Mouse (Mus musculus) stomach, embryonic 16.5 days (tissue): ENCODE measurements around the gene Agpat2. TPM values are rescaled to one million over a fixed set of nuclear protein-coding genes. Genes with fewer than 3 reads are reported as not detected.

ENCODE experiments used
- ATAC-seq: fragments of 200-750 bp; cut with Nextera tagmentation; 2 replicates; pipeline ENCODE4 v1.8.0; 2017; ENCODE audit warnings: moderate number of reproducible peaks, moderate TSS enrichment; ENCODE audit not compliant: insufficient read depth, low FRiP score
- H3K27ac ChIP-seq: fragments of 300-500 bp; sonication (generic); 2 replicates; pipeline ENCODE4 v1.5.1; 2014; ENCODE audit warnings: low read length
- H3K27me3 ChIP-seq: fragments of 300-500 bp; sonication (generic); 2 replicates; pipeline ENCODE4 v1.6.1; 2014; ENCODE audit warnings: low read length, control low read depth, mixed read lengths; ENCODE audit not compliant: control insufficient read depth, insufficient read depth
- H3K36me3 ChIP-seq: fragments of 300-500 bp; sonication (generic); 2 replicates; pipeline ENCODE4 v1.6.1; 2014; ENCODE audit warnings: low read length; ENCODE audit not compliant: control insufficient read depth, insufficient read depth
- H3K4me1 ChIP-seq: fragments of 300-500 bp; sonication (generic); 2 replicates; pipeline ENCODE4 v1.6.1; 2014; ENCODE audit warnings: low read length, control low read depth, mixed read lengths; ENCODE audit not compliant: control insufficient read depth, insufficient read depth
- H3K4me2 ChIP-seq: fragments of 300-500 bp; sonication (generic); 2 replicates; pipeline ENCODE4 v1.6.1; 2014; ENCODE audit warnings: low read depth, low read length, mixed read lengths
- H3K4me3 ChIP-seq: fragments of 300-500 bp; sonication (generic); replicated peaks from 2 replicates; pipeline ENCODE4 v1.5.1; 2014; ENCODE audit warnings: mild to moderate bottlenecking, low read length
- H3K9ac ChIP-seq: fragments of 300-500 bp; sonication (generic); 2 replicates; pipeline ENCODE4 v1.6.1; 2014; ENCODE audit warnings: low read length
- H3K9me3 ChIP-seq: fragments of 300-500 bp; sonication (generic); replicated peaks from 2 replicates; pipeline ENCODE4 v1.6.1; 2016; ENCODE audit warnings: low read length, control low read depth; ENCODE audit not compliant: control insufficient read depth
- WGBS: fragments of 180-500 bp; shearing (Covaris S2); extraction: QIAGEN DNeasy Blood & Tissue Kit; methylation state at CpG from one replicate; pipeline ENCODE4 v1.1.7; 2014; 5-methylcytosine and 5-hydroxymethylcytosine counted together
- polyA plus RNA-seq: library from polyadenylated mRNA; unstranded; fragments of >200 nt; fragmentation: Nextera tagmentation; extraction: Ambion mirVana; gene quantifications from 2 replicates; pipeline ENCODE4 v1.2.1, GENCODE M21; 2015

The Agpat2 gene
- polyA plus RNA-seq, 1 experiment from 2014 or later: 66.8 TPM

DNA sequence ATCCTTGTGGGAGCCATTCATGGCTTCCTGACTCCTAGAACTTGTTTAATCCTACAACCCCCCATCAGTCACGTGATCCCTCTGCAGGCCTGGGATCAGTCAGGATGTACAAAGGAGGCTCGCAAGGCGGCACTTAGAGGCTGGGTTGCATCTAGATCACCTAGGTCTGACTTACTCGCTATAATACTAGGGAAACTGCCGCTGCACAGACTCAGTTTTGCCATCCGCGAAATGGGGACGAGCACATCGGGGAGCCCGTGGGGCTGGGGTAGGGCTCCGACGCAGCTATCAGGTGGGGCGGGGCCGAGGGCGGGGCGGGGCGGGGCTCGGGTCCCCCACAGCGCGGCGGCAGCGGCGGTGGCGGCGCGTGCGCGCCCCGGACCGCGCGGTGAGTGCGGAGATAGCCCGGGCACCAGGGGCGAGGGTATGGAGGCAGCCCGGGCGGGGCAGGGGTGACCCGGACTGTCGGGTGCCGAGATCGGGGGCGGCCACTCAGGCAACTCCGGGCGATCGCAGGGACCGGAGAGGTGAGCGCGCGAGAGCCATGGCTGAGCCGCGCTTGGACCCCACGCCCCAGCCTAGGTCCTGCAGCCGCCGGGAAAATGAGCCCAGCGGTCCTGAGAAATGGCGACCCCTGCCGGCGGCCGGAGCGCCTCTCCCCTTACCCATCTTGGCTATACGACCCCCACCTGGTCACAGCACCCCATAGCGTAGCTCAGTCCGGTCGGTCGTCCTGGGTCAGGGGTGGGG lies 17.7 kb downstream of the Agpat2 start, which contains the start of gene Gm20532:
Gm20532 (plus strand) TSS at position 346 of the 750 bp plus-strand sequence.
- peaks cover 6% of the 10 kb centered on the region; the same call in 1 of the 2 replicates for H3K4me1 ChIP-seq
- H3K9me3 ChIP-seq: no peaks in the 10 kb centered on the region
- under 1% methylated on average over 64 of the region's 65 CpGs for WGBS
- peak within 1 kb of the TSS; percentile 62 for H3K27ac ChIP-seq
- peak within 1 kb of the TSS; percentile 84 for H3K9ac ChIP-seq
- peak within 1 kb of the TSS; percentile 79 for H3K4me2 ChIP-seq
- peak; percentile 67 for ATAC-seq
- H3K36me3 ChIP-seq: no peaks in the 10 kb centered on the region
- H3K27me3 ChIP-seq: no peaks in the 10 kb centered on the region
- H3K4me3 ChIP-seq: peak within 1 kb of the TSS; percentile 67

- no peak for ATAC-seq
- Histone ChIP-seq H3K4me1 (peaks cover 6% of the 10 kb centered on the region; the same call in 1 of the 2 replicates), H3K36me3 (no peaks in the 10 kb centered on the region), H3K9ac (peak overlapping the region; percentile 37), H3K27me3 (no peaks in the 10 kb centered on the region), H3K4me2 (no peak overlapping the region), H3K27ac (peak overlapping the region; percentile 62), H3K4me3 (peak overlapping the region; percentile 67), H3K9me3 (no peaks in the 10 kb centered on the region)
- 62% methylated on average over 6 of the region's 6 CpGs for WGBS
Measured at GRCm38 (mm10) chr2:26585713-26586112, 18.5 kb downstream of the Agpat2 start.

DNA sequence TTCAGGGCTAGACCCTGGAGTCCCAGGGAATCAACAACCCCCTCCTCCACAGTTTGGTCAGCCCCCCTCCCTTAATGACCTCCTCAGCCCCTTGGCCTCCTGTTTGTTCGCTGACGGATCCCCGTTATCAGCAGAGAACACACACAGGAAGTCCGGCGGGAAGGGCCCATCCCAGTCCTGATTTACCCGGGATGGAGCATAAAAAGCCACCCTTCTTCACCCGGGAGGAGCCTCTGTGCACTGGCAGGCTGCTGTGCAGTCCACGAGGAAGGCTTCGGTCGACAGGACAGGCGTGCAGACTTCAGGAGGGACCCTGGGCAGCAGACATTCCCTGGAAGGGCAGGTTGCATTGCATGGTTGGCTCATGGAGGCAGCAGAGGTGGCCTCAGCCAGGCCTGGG lies 20.6 kb downstream of the Agpat2 start:
- Histone ChIP-seq H3K9me3 (no peaks in the 10 kb centered on the region), H3K4me1 (peaks cover 6% of the 10 kb centered on the region; the same call in 1 of the 2 replicates), H3K27me3 (no peaks in the 10 kb centered on the region), H3K4me2 (no peak overlapping the region), H3K27ac (peak overlapping the region; percentile 62; the same call in 1 of the 2 replicates), H3K4me3 (peak overlapping the region; percentile 33), H3K9ac (peak overlapping the region; percentile 56), H3K36me3 (no peaks in the 10 kb centered on the region)
- no peak for ATAC-seq
- 27% methylated on average over 11 of the region's 11 CpGs for WGBS

GRCm38 (mm10) chr2:26582741-26583140 lies 21.5 kb downstream of the Agpat2 start:
- Histone ChIP-seq H3K27ac (no peak overlapping the region; the same call in 1 of the 2 replicates), H3K9me3 (no peaks in the 10 kb centered on the region), H3K4me2 (no peak overlapping the region), H3K4me1 (peaks cover 6% of the 10 kb centered on the region; the same call in 1 of the 2 replicates), H3K27me3 (no peaks in the 10 kb centered on the region), H3K4me3 (no peak overlapping the region), H3K9ac (no peak overlapping the region), H3K36me3 (no peaks in the 10 kb centered on the region)
- 66% methylated on average over 7 of the region's 7 CpGs for WGBS
- ATAC-seq: no peak

DNA sequence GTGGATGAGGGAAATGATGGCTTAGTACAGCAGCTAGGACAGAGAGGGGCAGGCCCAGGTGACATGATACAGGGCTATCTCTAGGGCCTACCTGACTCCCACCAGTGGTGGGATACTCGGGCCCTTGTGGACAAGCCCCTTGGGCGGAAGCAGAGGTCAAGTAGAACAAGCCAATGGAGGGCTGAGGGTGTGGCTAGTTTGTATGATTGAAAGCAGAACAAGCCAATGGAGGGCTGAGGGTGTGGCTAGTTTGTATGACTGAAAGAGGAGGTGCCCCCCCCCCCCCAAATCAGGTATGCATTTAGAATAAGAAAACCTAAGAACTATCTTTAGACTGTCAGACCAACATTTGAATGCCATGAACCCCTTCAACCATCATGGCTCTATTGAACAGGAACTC lies 22.0 kb downstream of the Agpat2 start:
- H3K4me2 ChIP-seq: no peak overlapping the region
- no peaks in the 10 kb centered on the region for H3K36me3 ChIP-seq
- WGBS: 65% methylated on average over 2 of the region's 2 CpGs
- no peak overlapping the region for H3K4me3 ChIP-seq
- no peak for ATAC-seq
- no peak overlapping the region for H3K9ac ChIP-seq
- H3K27ac ChIP-seq: no peak overlapping the region
- no peaks in the 10 kb centered on the region for H3K27me3 ChIP-seq
- H3K4me1 ChIP-seq: peaks cover 4% of the 10 kb centered on the region; the same call in 1 of the 2 replicates
- H3K9me3 ChIP-seq: no peaks in the 10 kb centered on the region

DNA sequence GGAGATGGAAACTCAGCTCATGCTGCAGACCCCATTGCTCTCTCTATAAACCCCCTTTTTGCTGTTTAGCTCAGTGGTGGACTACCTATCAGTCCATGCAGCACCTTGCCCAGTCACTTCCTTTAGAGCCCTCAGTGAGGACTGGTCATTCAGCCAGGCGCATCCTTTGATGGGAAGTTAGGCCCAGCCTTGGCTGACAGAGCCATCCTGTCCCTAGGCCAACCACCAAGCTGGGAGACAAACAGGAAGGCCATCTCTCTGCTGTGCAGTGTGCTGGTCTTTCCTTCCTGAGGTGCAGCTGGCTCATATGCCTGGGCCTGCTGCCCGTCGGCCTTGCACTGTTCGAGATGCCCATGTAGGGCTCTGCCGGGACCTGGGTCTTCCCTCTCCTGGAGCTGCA lies 23.5 kb downstream of the Agpat2 start:
- no peak for ATAC-seq
- H3K9ac ChIP-seq: no peak overlapping the region
- H3K9me3 ChIP-seq: no peaks in the 10 kb centered on the region
- 92% methylated on average over 5 of the region's 5 CpGs for WGBS
- H3K4me1 ChIP-seq: no peaks in the 10 kb centered on the region
- H3K4me2 ChIP-seq: no peak overlapping the region
- no peak overlapping the region for H3K27ac ChIP-seq
- no peaks in the 10 kb centered on the region for H3K27me3 ChIP-seq
- no peaks in the 10 kb centered on the region for H3K36me3 ChIP-seq
- no peak overlapping the region for H3K4me3 ChIP-seq

DNA sequence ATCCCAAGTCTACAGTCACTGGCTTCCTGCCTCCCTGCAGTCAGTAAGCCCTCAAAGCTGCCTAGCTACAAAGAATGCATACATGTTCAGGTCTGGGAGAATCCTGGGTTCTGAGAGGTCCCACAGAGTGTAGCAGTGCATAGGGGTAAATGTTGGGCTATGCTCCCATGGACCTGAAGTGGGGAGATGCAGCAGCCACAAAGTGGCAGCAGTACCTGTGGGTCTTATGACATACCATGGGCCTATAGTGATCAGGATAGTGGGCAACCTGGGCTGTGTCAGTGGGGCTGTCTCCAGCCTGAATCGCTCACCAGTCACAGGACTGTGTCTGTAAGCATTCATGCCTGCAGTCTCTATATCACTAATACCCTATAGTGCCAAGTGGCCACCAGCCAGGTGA lies 24.5 kb downstream of the Agpat2 start, which contains the start of gene Egfl7:
Egfl7 (plus strand) TSS at position 301 of the 400 bp plus-strand sequence.
- Histone ChIP-seq H3K4me3 (no peak within 1 kb of the TSS), H3K27ac (peak within 1 kb of the TSS; percentile 53), H3K36me3 (no peaks in the 10 kb centered on the region), H3K9ac (no peak within 1 kb of the TSS), H3K9me3 (no peaks in the 10 kb centered on the region), H3K27me3 (no peaks in the 10 kb centered on the region), H3K4me1 (peaks cover under 1% of the 10 kb centered on the region; the same call in 1 of the 2 replicates), H3K4me2 (no peak within 1 kb of the TSS)
- WGBS: 89% methylated on average over 1 of the region's 1 CpGs
- no peak for ATAC-seq

GRCm38 (mm10) chr2:26578369-26578768 lies 25.8 kb downstream of the Agpat2 start:
- H3K9me3 ChIP-seq: no peaks in the 10 kb centered on the region
- 47% methylated on average over 6 of the region's 6 CpGs for WGBS
- H3K4me1 ChIP-seq: peaks cover 13% of the 10 kb centered on the region
- H3K9ac ChIP-seq: 0 out of 2 replicates have a peak overlapping the region, but pooled peaks have one; percentile 10
- ATAC-seq: peak; percentile 25; the same call in 1 of the 2 replicates
- no peak overlapping the region for H3K4me3 ChIP-seq
- no peaks in the 10 kb centered on the region for H3K27me3 ChIP-seq
- H3K4me2 ChIP-seq: no peak overlapping the region
- H3K36me3 ChIP-seq: no peaks in the 10 kb centered on the region
- H3K27ac ChIP-seq: peak overlapping the region; percentile 53

DNA sequence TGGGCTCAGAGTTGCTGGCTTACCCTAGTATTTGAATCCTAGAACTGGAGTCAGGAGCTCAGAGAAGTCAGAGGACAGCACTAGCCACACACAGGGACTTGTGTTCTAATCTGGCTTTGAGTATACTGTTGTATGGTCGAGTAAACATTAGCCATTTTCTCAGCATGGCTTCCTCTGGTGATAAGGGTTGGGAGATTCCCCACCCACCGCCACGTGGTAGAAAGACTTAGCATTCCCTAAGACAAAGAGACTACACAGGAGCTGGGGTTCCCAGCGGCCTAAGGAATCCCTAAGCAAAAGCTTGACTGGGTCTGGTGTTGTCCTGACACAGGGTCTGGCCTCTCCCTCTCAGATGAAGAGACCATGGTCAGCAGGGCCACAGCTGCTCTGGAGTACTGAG lies 27.8 kb downstream of the Agpat2 start:
- H3K9me3 ChIP-seq: no peaks in the 10 kb centered on the region
- H3K4me3 ChIP-seq: no peak overlapping the region
- no peaks in the 10 kb centered on the region for H3K27me3 ChIP-seq
- peak overlapping the region; percentile 16; the same call in 1 of the 2 replicates for H3K27ac ChIP-seq
- peaks cover 26% of the 10 kb centered on the region for H3K4me1 ChIP-seq
- H3K36me3 ChIP-seq: no peaks in the 10 kb centered on the region
- H3K4me2 ChIP-seq: no peak overlapping the region
- no peak overlapping the region for H3K9ac ChIP-seq
- no peak for ATAC-seq
- WGBS: 52% methylated on average over 4 of the region's 4 CpGs
